Mouse (Mus musculus) liver, postnatal 0 days (tissue): Measurements from ENCODE around the gene Gcnt4.

Experiments
- CTCF ChIP-seq: sonication (generic); IDR thresholded peaks from 2 replicates; pipeline ENCODE4 v1.5.1; 2016; ENCODE audit warnings: antibody characterized with exemption, low read depth
- EP300 ChIP-seq: IDR thresholded peaks from 2 replicates; pipeline ENCODE4 v1.6.1; 2016; ENCODE audit warnings: antibody characterized with exemption, low read depth, mild to moderate bottlenecking

GRCm38 (mm10) chr13:96924985-96925745, 676 bp downstream of the Gcnt4 start:
- no peak for TF ChIP-seq CTCF
- no peak for TF ChIP-seq EP300
